Mouse (Mus musculus) MEL (cell line): ENCODE measurements around the gene Klk13. TPM values are rescaled to one million over a fixed set of nuclear protein-coding genes. Genes with fewer than 3 reads are reported as not detected.

Experiments
- DNase-seq: peaks from one replicate; pipeline ENCODE4 v3.0.0; 2011; ENCODE audit warnings: low read depth, low spot score
- H3K27ac ChIP-seq: 2 replicates; pipeline ENCODE4 v1.5.1; 2012; ENCODE audit warnings: low read depth, mild to moderate bottlenecking, control low read depth, low read length, moderate library complexity; ENCODE audit not compliant: control insufficient read depth
- H3K27me3 ChIP-seq, 2 experiments: fragments of 150-350 bp in 1 of 2; sonication (generic) in 1 of 2; 2 replicates each; pipeline ENCODE4 v1.6.1; 2012; ENCODE audit warnings: low read length in 2 of 2, mild to moderate bottlenecking in 2 of 2, improper control_type of control experiment in 1 of 2, moderate library complexity in 1 of 2; ENCODE audit not compliant: insufficient read depth in 2 of 2, control insufficient read depth in 1 of 2
- H3K36me3 ChIP-seq, 2 experiments: 2 replicates each; pipeline ENCODE4 v1.6.1; 2012 to 2014; ENCODE audit warnings: low read length in 2 of 2, improper control_type of control experiment in 1 of 2, inconsistent platforms in 1 of 2, mild to moderate bottlenecking in 1 of 2; ENCODE audit not compliant: insufficient read depth in 2 of 2, control insufficient read depth in 1 of 2
- H3K4me1 ChIP-seq, 2 experiments: fragments of 150-350 bp in 1 of 2; sonication (generic) in 1 of 2; 2 replicates each; pipeline ENCODE4 v1.6.1; 2012; ENCODE audit warnings: low read length in 2 of 2, improper control_type of control experiment in 1 of 2, mild to moderate bottlenecking in 1 of 2; ENCODE audit not compliant: insufficient read depth in 2 of 2, control insufficient read depth in 1 of 2
- H3K4me3 ChIP-seq, 2 experiments: fragments of 150-350 bp in 1 of 2; sonication (generic) in 1 of 2; 2 replicates each; pipeline ENCODE4 v1.5.1; 2012; ENCODE audit warnings: low read depth in 2 of 2, low read length in 2 of 2, mild to moderate bottlenecking in 2 of 2, moderate library complexity in 2 of 2, control low read depth in 1 of 2, improper control_type of control experiment in 1 of 2; ENCODE audit not compliant: control insufficient read depth in 1 of 2, insufficient read depth in 1 of 2
- H3K79me2 ChIP-seq: 2 replicates; pipeline ENCODE4 v1.6.1; 2012; ENCODE audit warnings: mild to moderate bottlenecking, low read length, moderate library complexity; ENCODE audit not compliant: control insufficient read depth, poor library complexity, insufficient read depth
- H3K9ac ChIP-seq: 2 replicates; pipeline ENCODE4 v1.6.1; 2012; ENCODE audit warnings: low read depth, mild to moderate bottlenecking, control low read depth, low read length, moderate library complexity; ENCODE audit not compliant: control insufficient read depth, poor library complexity, severe bottlenecking
- H3K9me3 ChIP-seq: fragments of 150-350 bp; sonication (generic); replicated peaks from 2 replicates; pipeline ENCODE4 v1.6.1; 2012; ENCODE audit warnings: mild to moderate bottlenecking, low read length, improper control_type of control experiment, moderate library complexity; ENCODE audit not compliant: insufficient read depth
- CHD1 ChIP-seq: IDR thresholded peaks from 2 replicates; pipeline ENCODE4 v1.6.1; 2012; ENCODE audit warnings: low read depth, mild to moderate bottlenecking, inconsistent platforms, low read length, improper control_type of control experiment
- E2F4 ChIP-seq: IDR thresholded peaks from 2 replicates; pipeline ENCODE4 v1.6.1; 2011; ENCODE audit warnings: low read depth, low read length, improper control_type of control experiment, borderline replicate concordance
- ELF1 ChIP-seq: IDR thresholded peaks from 2 replicates; pipeline ENCODE4 v1.6.1; 2014; ENCODE audit warnings: low read depth, mild to moderate bottlenecking, inconsistent platforms, low read length, improper control_type of control experiment, moderate library complexity
- EP300 ChIP-seq, 2 experiments: IDR thresholded peaks; 2 replicates each; pipeline ENCODE4 v1.6.1; 2011; ENCODE audit warnings: improper control_type of control experiment in 2 of 2, low read length in 2 of 2, low read depth in 1 of 2, mild to moderate bottlenecking in 1 of 2
- ETS1 ChIP-seq: IDR thresholded peaks from 2 replicates; pipeline ENCODE4 v1.6.1; 2012; ENCODE audit warnings: low read depth, mild to moderate bottlenecking, inconsistent platforms, low read length, improper control_type of control experiment, moderate library complexity
- GABPA ChIP-seq: IDR thresholded peaks from 2 replicates; pipeline ENCODE4 v1.6.1; 2012; ENCODE audit warnings: low read depth, mild to moderate bottlenecking, inconsistent platforms, low read length, improper control_type of control experiment, moderate library complexity
- GATA1 ChIP-seq: IDR thresholded peaks from 2 replicates; pipeline ENCODE4 v1.6.1; 2011; ENCODE audit warnings: low read depth, low read length, improper control_type of control experiment
- HCFC1 ChIP-seq: IDR thresholded peaks from 2 replicates; pipeline ENCODE4 v1.6.1; 2012; ENCODE audit warnings: low read depth, mild to moderate bottlenecking, inconsistent platforms, low read length, improper control_type of control experiment, moderate library complexity
- JUND ChIP-seq: IDR thresholded peaks from 2 replicates; pipeline ENCODE4 v1.6.1; 2011; ENCODE audit warnings: low read depth, mild to moderate bottlenecking, improper control_type of control experiment, low read length
- MEF2A ChIP-seq: IDR thresholded peaks from 2 replicates; pipeline ENCODE4 v1.6.1; 2014; ENCODE audit warnings: low read depth, mild to moderate bottlenecking, inconsistent platforms, low read length, improper control_type of control experiment; ENCODE audit not compliant: poor library complexity, insufficient replicate concordance, severe bottlenecking; ENCODE audit errors: extremely low read depth
- MXI1 ChIP-seq: IDR thresholded peaks from 2 replicates; pipeline ENCODE4 v1.6.1; 2011; ENCODE audit warnings: mild to moderate bottlenecking, low read depth, low read length, improper control_type of control experiment
- MYC ChIP-seq: IDR thresholded peaks from 2 replicates; pipeline ENCODE4 v1.6.1; 2011; ENCODE audit warnings: low read depth, mild to moderate bottlenecking, low read length, improper control_type of control experiment, moderate library complexity
- NELFE ChIP-seq: IDR thresholded peaks from 2 replicates; pipeline ENCODE4 v1.6.1; 2011; ENCODE audit warnings: low read depth, low read length, improper control_type of control experiment
- NRF1 ChIP-seq: IDR thresholded peaks from 2 replicates; pipeline ENCODE4 v1.6.1; 2014; ENCODE audit warnings: low read depth, mild to moderate bottlenecking, inconsistent platforms, low read length, improper control_type of control experiment, moderate library complexity; ENCODE audit not compliant: poor library complexity, insufficient read depth, severe bottlenecking
- POLR2A ChIP-seq, 2 experiments: IDR thresholded peaks; 2 replicates each; pipeline ENCODE4 v1.6.1; 2011 to 2012; ENCODE audit warnings: low read length in 2 of 2, mild to moderate bottlenecking in 2 of 2, control low read depth in 1 of 2, improper control_type of control experiment in 1 of 2, low read depth in 1 of 2, moderate library complexity in 1 of 2; ENCODE audit not compliant: control insufficient read depth in 1 of 2, insufficient read depth in 1 of 2, poor library complexity in 1 of 2
- POLR2AphosphoS5 ChIP-seq: IDR thresholded peaks from 2 replicates; pipeline ENCODE4 v1.6.1; 2012; ENCODE audit warnings: low read depth, borderline replicate concordance, mild to moderate bottlenecking, inconsistent platforms, low read length, moderate library complexity, mixed read lengths
- RAD21 ChIP-seq: IDR thresholded peaks from 2 replicates; pipeline ENCODE4 v1.6.1; 2011; ENCODE audit warnings: mild to moderate bottlenecking, low read depth, low read length, improper control_type of control experiment
- RCOR1 ChIP-seq: IDR thresholded peaks from 2 replicates; pipeline ENCODE4 v1.6.1; 2012; ENCODE audit warnings: low read depth, mild to moderate bottlenecking, inconsistent platforms, low read length, improper control_type of control experiment
- SMC3 ChIP-seq: IDR thresholded peaks from 2 replicates; pipeline ENCODE4 v1.6.1; 2011; ENCODE audit warnings: low read depth, low read length, improper control_type of control experiment
- TCF12 ChIP-seq: IDR thresholded peaks from 2 replicates; pipeline ENCODE4 v1.6.1; 2014; ENCODE audit warnings: low read depth, mild to moderate bottlenecking, inconsistent platforms, low read length, improper control_type of control experiment, moderate library complexity
- USF1 ChIP-seq: IDR thresholded peaks from 2 replicates; pipeline ENCODE4 v1.6.1; 2014; ENCODE audit warnings: low read depth, mild to moderate bottlenecking, inconsistent platforms, low read length, improper control_type of control experiment, moderate library complexity
- USF2 ChIP-seq, 2 experiments: IDR thresholded peaks; 2 replicates each; pipeline ENCODE4 v1.6.1; 2011 to 2012; ENCODE audit warnings: improper control_type of control experiment in 2 of 2, low read length in 2 of 2, borderline replicate concordance in 1 of 2, inconsistent platforms in 1 of 2, low read depth in 1 of 2, mild to moderate bottlenecking in 1 of 2; ENCODE audit not compliant: insufficient read depth in 1 of 2
- ZC3H11A ChIP-seq: IDR thresholded peaks from 2 replicates; pipeline ENCODE4 v1.6.1; 2012; ENCODE audit warnings: low read depth, mild to moderate bottlenecking, inconsistent platforms, low read length, improper control_type of control experiment
- ZKSCAN1 ChIP-seq: IDR thresholded peaks from 2 replicates; pipeline ENCODE4 v1.6.1; 2012; ENCODE audit warnings: low read depth, mild to moderate bottlenecking, inconsistent platforms, low read length, improper control_type of control experiment, moderate library complexity
- polyA plus RNA-seq, 2 experiments: library from polyadenylated mRNA; stranded (reverse) in 1 of 2; unstranded in 1 of 2; fragments of >175 nt in 1 of 2; fragments of >200 nt in 1 of 2; gene quantifications; 2 replicates each; pipeline versions ENCODE4 v1.2.1 to v1.2.4; 2012; ENCODE audit warnings: low replicate concordance in 2 of 2, low read depth in 1 of 2; ENCODE audit not compliant: insufficient read length in 2 of 2, insufficient read depth in 1 of 2, missing spikeins in 1 of 2
- total RNA-seq: library from RNA; depleted of rRNA; stranded (reverse); fragments of 300-350 nt; gene quantifications from 2 replicates; pipeline ENCODE4 v1.2.3, GENCODE M21; 2012

Gene Klk13
- total and polyA plus RNA-seq, 3 experiments, result not detected

DNA sequence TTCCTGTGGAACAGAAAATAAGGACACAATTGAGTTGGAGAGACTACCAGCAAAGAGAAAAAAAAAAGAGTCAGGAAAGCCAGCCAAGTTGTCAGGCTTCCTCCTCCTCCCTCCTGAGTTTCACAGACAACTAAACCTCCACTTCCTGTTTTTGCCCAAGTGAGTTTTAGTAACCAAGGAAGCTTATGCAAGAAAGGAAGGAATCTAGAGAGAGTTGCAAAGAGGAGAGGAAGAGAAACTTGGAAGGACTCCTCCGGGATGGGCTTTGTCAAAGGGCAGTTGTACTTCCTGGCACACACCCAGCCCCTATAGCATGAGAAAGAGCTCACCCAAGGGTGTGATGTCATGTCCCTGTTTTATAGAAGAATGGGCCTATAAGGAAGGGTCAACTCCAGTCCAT, 35.4 kb downstream of the Klk13 start:
- Histone ChIP-seq H3K36me3 (no peaks in the 10 kb centered on the region), H3K4me1 (no peaks in the 10 kb centered on the region), H3K9me3 (no peaks in the 10 kb centered on the region), H3K4me3 (no peak overlapping the region), H3K79me2 (no peaks in the 10 kb centered on the region), H3K9ac (no peak overlapping the region)
- peak; percentile 2 for DNase-seq
- TF ChIP-seq RAD21 (no peak), ETS1 (no peak), USF1 (no peak), MEF2A (no peak)
- TF ChIP-seq, all 39 proteins: peak for 0
- Histone ChIP-seq H3K27me3 (no peaks in the 10 kb centered on the region), H3K27ac (no peak overlapping the region)

DNA sequence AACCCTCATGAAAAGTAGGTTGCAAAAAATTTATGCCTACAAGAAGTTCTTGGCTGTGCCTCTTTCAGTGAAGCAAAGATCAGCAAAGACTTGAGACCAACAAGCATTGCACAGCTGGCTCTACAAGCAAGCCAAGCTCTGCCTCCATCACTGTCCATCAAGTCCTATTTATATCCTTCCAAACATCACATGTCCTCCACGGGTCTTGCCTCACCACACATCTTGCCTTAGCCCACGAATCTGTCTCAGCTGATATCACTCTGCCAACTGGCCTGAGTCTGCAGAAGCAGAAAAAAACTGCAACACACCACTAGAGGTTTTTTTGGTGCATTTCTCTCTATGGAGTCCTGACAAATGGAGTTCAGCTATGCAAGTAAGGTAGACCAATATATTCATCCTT, 40.4 kb downstream of the Klk13 start:
- Histone ChIP-seq H3K4me3 (no peak overlapping the region), H3K9me3 (no peaks in the 10 kb centered on the region), H3K27ac (no peak overlapping the region), H3K79me2 (no peaks in the 10 kb centered on the region), H3K4me1 (no peaks in the 10 kb centered on the region), H3K36me3 (no peaks in the 10 kb centered on the region), H3K9ac (no peak overlapping the region), H3K27me3 (no peaks in the 10 kb centered on the region)
- TF ChIP-seq RAD21 (no peak), NELFE (no peak), E2F4 (no peak), USF2 (IDR thresholded peaks at IDR 0.05; ENCODE audit: borderline replicate concordance in 1 of 2, insufficient read depth in 1 of 2, low read depth in 1 of 2, low read length in 2 of 2) (no peak), GABPA (no peak)
- no peak for DNase-seq

DNA sequence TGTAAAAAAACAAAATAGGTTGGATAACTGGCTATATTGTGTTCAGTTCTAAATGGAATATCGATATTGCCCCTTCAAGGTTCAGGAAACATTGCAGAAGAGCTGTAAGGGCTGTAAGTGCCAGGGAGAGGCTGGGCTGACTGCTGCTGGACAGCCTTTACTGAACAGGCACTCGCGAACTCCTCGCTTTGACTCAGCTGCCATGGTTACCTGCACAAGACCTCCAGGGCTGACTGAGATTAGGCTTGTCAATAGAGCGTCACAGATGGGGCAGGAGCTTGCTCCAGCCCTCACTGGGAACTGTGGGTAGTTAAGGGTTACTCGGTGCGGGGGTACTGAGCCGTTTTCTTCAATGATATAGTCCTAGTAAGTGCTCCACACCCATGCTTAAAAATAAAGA, 54.1 kb downstream of the Klk13 start:
- Histone ChIP-seq H3K4me1 (no peaks in the 10 kb centered on the region), H3K36me3 (no peaks in the 10 kb centered on the region), H3K9me3 (no peaks in the 10 kb centered on the region), H3K79me2 (no peaks in the 10 kb centered on the region), H3K9ac (no peak overlapping the region), H3K27me3 (no peaks in the 10 kb centered on the region), H3K27ac (no peak overlapping the region), H3K4me3 (no peak overlapping the region)
- TF ChIP-seq MXI1 (no peak), TCF12 (no peak), GATA1 (no peak), ZKSCAN1 (no peak), MYC (no peak), POLR2AphosphoS5 (no peak), RCOR1 (no peak), ELF1 (no peak), JUND (no peak), USF1 (no peak), USF2 (IDR thresholded peaks at IDR 0.05; ENCODE audit: borderline replicate concordance in 1 of 2, insufficient read depth in 1 of 2, low read depth in 1 of 2, low read length in 2 of 2) (no peak), NRF1 (no peak), HCFC1 (no peak), EP300 (IDR thresholded peaks at IDR 0.05; ENCODE audit: low read depth in 1 of 2, low read length in 2 of 2) (no peak), NELFE (no peak), ZC3H11A (no peak), SMC3 (no peak), POLR2A (IDR thresholded peaks at IDR 0.05; ENCODE audit: control insufficient read depth in 1 of 2, insufficient read depth in 1 of 2, low read depth in 1 of 2, low read length in 2 of 2, poor library complexity in 1 of 2) (no peak), CHD1 (no peak), RAD21 (no peak)
- no peak for DNase-seq
